Mouse (Mus musculus) adrenal gland, postnatal 25 days (tissue): ENCODE measurements at regions not wholly inside any gene's neighbourhood (a gene's known extent, or its start where the extent isn't known, plus 50 kb on each side); places are given as distances from the start of the nearest gene placed in this dataset.

ENCODE experiments used
- DNase-seq: peaks from one replicate; pipeline ENCODE4 v3.0.0; 2021; ENCODE audit warnings: mixed read lengths

- no peak for DNase-seq
These were observed 268.6 kb upstream of the Tbx3 start for GRCm38 (mm10) chr5:119401915-119402314.

GRCm38 (mm10) chr5:119402651-119403050 lies 267.8 kb upstream of the Tbx3 start:
- no peak for DNase-seq

- no peak for DNase-seq
These were observed 259.5 kb upstream of the Tbx3 start for GRCm38 (mm10) chr5:119410966-119411365.

GRCm38 (mm10) chr5:119415835-119416234 lies 254.6 kb upstream of the Tbx3 start:
- no peak for DNase-seq

GRCm38 (mm10) chr5:119418486-119418885 lies 252.0 kb upstream of the Tbx3 start:
- DNase-seq: no peak

- no peak for DNase-seq
These were observed 242.9 kb upstream of the Tbx3 start for GRCm38 (mm10) chr5:119427511-119428019.

- no peak for DNase-seq
These were observed 239.2 kb upstream of the Tbx3 start for GRCm38 (mm10) chr5:119431271-119431756.

- no peak for DNase-seq
These were observed 235.9 kb upstream of the Tbx3 start for GRCm38 (mm10) chr5:119434572-119434971.

GRCm38 (mm10) chr5:119448494-119448893 lies 222.0 kb upstream of the Tbx3 start:
- no peak for DNase-seq

GRCm38 (mm10) chr5:119449166-119449565 lies 221.3 kb upstream of the Tbx3 start:
- DNase-seq: peak; percentile 44

GRCm38 (mm10) chr5:119459751-119460150 lies 210.7 kb upstream of the Tbx3 start:
- no peak for DNase-seq

- DNase-seq: no peak
These were observed 207.6 kb upstream of the Tbx3 start for GRCm38 (mm10) chr5:119462659-119463530.

GRCm38 (mm10) chr5:119464553-119464952 lies 205.9 kb upstream of the Tbx3 start:
- DNase-seq: no peak

- DNase-seq: peak; percentile 55
These were observed 203.0 kb upstream of the Tbx3 start for GRCm38 (mm10) chr5:119467346-119468085.

- no peak for DNase-seq
These were observed 192.5 kb upstream of the Tbx3 start for GRCm38 (mm10) chr5:119477926-119478325.

GRCm38 (mm10) chr5:119478331-119478730 lies 192.1 kb upstream of the Tbx3 start:
- DNase-seq: no peak

- no peak for DNase-seq
These were observed 190.0 kb upstream of the Tbx3 start for GRCm38 (mm10) chr5:119480191-119481190.

GRCm38 (mm10) chr5:119483706-119484105 lies 186.8 kb upstream of the Tbx3 start:
- DNase-seq: peak; percentile 47

- no peak for DNase-seq
These were observed 184.3 kb upstream of the Tbx3 start for GRCm38 (mm10) chr5:119486196-119486595.

GRCm38 (mm10) chr5:119487184-119487583 lies 183.3 kb upstream of the Tbx3 start:
- no peak for DNase-seq

- DNase-seq: no peak
These were observed 173.0 kb upstream of the Tbx3 start for GRCm38 (mm10) chr5:119497501-119497900.

- no peak for DNase-seq
These were observed 172.0 kb upstream of the Tbx3 start for GRCm38 (mm10) chr5:119498431-119498830.
